Mouse (Mus musculus) frontal cortex, postnatal 10 days (tissue): ENCODE data around the gene Wfdc10.

Experiments
- DNase-seq, 2 experiments: peaks; one replicate each; pipeline ENCODE4 v3.0.0; 2022; ENCODE audit warnings: low spot score in 2 of 2, mixed read lengths in 1 of 2

Gene Wfdc10

GRCm38 (mm10) chr2:164701761-164702160 is 45.9 kb downstream of the Wfdc10 start:
- DNase-seq = no peak

GRCm38 (mm10) chr2:164704235-164704634 is 48.4 kb downstream of the Wfdc10 start:
- DNase-seq = no peak

GRCm38 (mm10) chr2:164705328-164705727 is 49.5 kb downstream of the Wfdc10 start:
- no peak for DNase-seq

- DNase-seq = no peak
These were observed 50.1 kb downstream of the Wfdc10 start for GRCm38 (mm10) chr2:164705991-164706390.
